Mouse (Mus musculus) heart, postnatal 0 days (tissue): ENCODE measurements around the gene Insyn1. TPM values are rescaled to one million over a fixed set of nuclear protein-coding genes. Genes with fewer than 3 reads are reported as not detected.

Experiments used
- ATAC-seq: fragments of 200-750 bp; cut with Nextera tagmentation; 2 replicates; pipeline ENCODE4 v1.8.0; 2017; ENCODE audit warnings: low read depth, moderate number of reproducible peaks, moderate library complexity; ENCODE audit not compliant: insufficient read depth
- DNase-seq: peaks from one replicate; pipeline ENCODE4 v3.0.0-alpha.2; 2016; ENCODE audit warnings: low spot score
- H3K27ac ChIP-seq: fragments of 300-500 bp; sonication (generic); 2 replicates; pipeline ENCODE4 v1.5.1; 2014; ENCODE audit warnings: low read depth, mild to moderate bottlenecking
- H3K27me3 ChIP-seq: fragments of 300-500 bp; sonication (generic); 2 replicates; pipeline ENCODE4 v1.6.1; 2014; ENCODE audit warnings: low read length, mixed read lengths; ENCODE audit not compliant: control insufficient read depth, insufficient read depth
- H3K36me3 ChIP-seq: fragments of 300-500 bp; sonication (generic); replicated peaks from 2 replicates; pipeline ENCODE4 v1.6.1; 2014; ENCODE audit warnings: low read length, mixed read lengths; ENCODE audit not compliant: control insufficient read depth, insufficient read depth
- H3K4me1 ChIP-seq: fragments of 300-500 bp; sonication (generic); 2 replicates; pipeline ENCODE4 v1.6.1; 2014; ENCODE audit warnings: antibody characterized with exemption; ENCODE audit not compliant: control insufficient read depth, insufficient read depth
- H3K4me2 ChIP-seq: fragments of 300-500 bp; sonication (generic); 2 replicates; pipeline ENCODE4 v1.6.1; 2014; ENCODE audit warnings: low read depth, mild to moderate bottlenecking, low read length, moderate library complexity
- H3K4me3 ChIP-seq: fragments of 300-500 bp; sonication (generic); 2 replicates; pipeline ENCODE4 v1.5.1; 2014; ENCODE audit warnings: low read depth, low read length
- H3K9ac ChIP-seq: fragments of 300-500 bp; sonication (generic); replicated peaks from 2 replicates; pipeline ENCODE4 v1.6.1; 2014; ENCODE audit warnings: low read depth, low read length, mixed read lengths
- H3K9me3 ChIP-seq: fragments of 300-500 bp; sonication (generic); replicated peaks from 2 replicates; pipeline ENCODE4 v1.6.1; 2016; ENCODE audit warnings: low read length; ENCODE audit not compliant: control insufficient read depth
- CTCF ChIP-seq: IDR thresholded peaks from 2 replicates; pipeline ENCODE4 v1.5.1; 2016; ENCODE audit warnings: antibody characterized with exemption, control low read depth, low read depth
- EP300 ChIP-seq: IDR thresholded peaks from 2 replicates; pipeline ENCODE4 v1.6.1; 2016; ENCODE audit warnings: antibody characterized with exemption, low read depth
- WGBS: fragments of 180-500 bp; shearing (Covaris S2); extraction: QIAGEN DNeasy Blood & Tissue Kit; methylation state at CpG from one replicate; pipeline ENCODE4 v1.1.7; 2014; 5-methylcytosine and 5-hydroxymethylcytosine counted together
- polyA plus RNA-seq: library from polyadenylated mRNA; unstranded; fragments of >200 nt; fragmentation: Nextera tagmentation; extraction: Ambion mirVana; gene quantifications from 2 replicates; pipeline ENCODE4 v1.2.1, GENCODE M21; 2015
- total RNA-seq: library from RNA; depleted of rRNA; stranded (reverse); fragments of >200 nt; gene quantifications from 2 replicates; pipeline ENCODE4 v1.2.3, GENCODE M21; 2014; ENCODE audit warnings: low replicate concordance

Gene Insyn1
- total and polyA plus RNA-seq, 2 experiments from 2014 or later: 0.77 to 9.6 TPM

GRCm38 (mm10) chr9:58507216-58508005 is 19.0 kb downstream of the Insyn1 start:
- Histone ChIP-seq H3K4me2 (no peak overlapping the region), H3K4me1 (no peaks in the 10 kb centered on the region; the same call in 1 of the 2 replicates), H3K36me3 (no peaks in the 10 kb centered on the region), H3K9me3 (no peaks in the 10 kb centered on the region), H3K27ac (no peak overlapping the region), H3K4me3 (no peak overlapping the region), H3K9ac (no peak overlapping the region), H3K27me3 (no peaks in the 10 kb centered on the region)
- 67% methylated on average over 8 of the region's 8 CpGs for WGBS
- no peak for ATAC-seq
- no peak for DNase-seq
- TF ChIP-seq CTCF: no peak
- TF ChIP-seq EP300: no peak

- Histone ChIP-seq H3K9ac (no peak overlapping the region), H3K4me2 (no peak overlapping the region), H3K36me3 (no peaks in the 10 kb centered on the region), H3K9me3 (no peaks in the 10 kb centered on the region), H3K27me3 (no peaks in the 10 kb centered on the region), H3K4me3 (no peak overlapping the region), H3K4me1 (no peaks in the 10 kb centered on the region; the same call in 1 of the 2 replicates), H3K27ac (no peak overlapping the region)
- ATAC-seq (no peak), DNase-seq (no peak)
- 86% methylated on average over 5 of the region's 5 CpGs for WGBS
- no peak for TF ChIP-seq CTCF
- no peak for TF ChIP-seq EP300
Observed at GRCm38 (mm10) chr9:58510452-58510851, 22.0 kb downstream of the Insyn1 start.

GRCm38 (mm10) chr9:58513749-58514148 is 25.3 kb downstream of the Insyn1 start:
- Histone ChIP-seq H3K9ac (no peak overlapping the region), H3K4me3 (no peak overlapping the region), H3K36me3 (no peaks in the 10 kb centered on the region), H3K27ac (no peak overlapping the region), H3K27me3 (no peaks in the 10 kb centered on the region), H3K9me3 (no peaks in the 10 kb centered on the region), H3K4me1 (peaks cover 3% of the 10 kb centered on the region; the same call in 1 of the 2 replicates), H3K4me2 (no peak overlapping the region)
- DNase-seq: no peak
- no peak for TF ChIP-seq CTCF
- TF ChIP-seq EP300: no peak
- no peak for ATAC-seq
- WGBS: 51% methylated on average over 5 of the region's 5 CpGs

GRCm38 (mm10) chr9:58516480-58516879 is 28.1 kb downstream of the Insyn1 start:
- Histone ChIP-seq H3K27ac (no peak overlapping the region), H3K9me3 (no peaks in the 10 kb centered on the region), H3K4me3 (no peak overlapping the region), H3K36me3 (no peaks in the 10 kb centered on the region), H3K9ac (no peak overlapping the region), H3K27me3 (no peaks in the 10 kb centered on the region), H3K4me1 (peaks cover 12% of the 10 kb centered on the region; the same call in 1 of the 2 replicates), H3K4me2 (no peak overlapping the region)
- ATAC-seq (no peak), DNase-seq (no peak)
- no peak for TF ChIP-seq EP300
- TF ChIP-seq CTCF: no peak
- WGBS: 80% methylated on average over 3 of the region's 3 CpGs

- WGBS: 43% methylated on average over 9 of the region's 9 CpGs
Observed at GRCm38 (mm10) chr9:58517866-58518750, 29.7 kb downstream of the Insyn1 start.

More at GRCm38 (mm10) chr9:58517866-58518750, 29.7 kb downstream of the Insyn1 start:
- Histone ChIP-seq H3K9ac (no peak overlapping the region), H3K27me3 (no peaks in the 10 kb centered on the region), H3K36me3 (no peaks in the 10 kb centered on the region), H3K4me1 (peaks cover 22% of the 10 kb centered on the region), H3K4me3 (no peak overlapping the region), H3K9me3 (no peaks in the 10 kb centered on the region), H3K4me2 (no peak overlapping the region), H3K27ac (no peak overlapping the region; the same call in 1 of the 2 replicates)
- TF ChIP-seq EP300: no peak
- no peak for TF ChIP-seq CTCF
- DNase-seq: no peak
- ATAC-seq: no peak
